Mouse (Mus musculus) spleen, adult 2 months (tissue): Measurements from ENCODE around the gene Prdx6b.

Experiments
- CTCF ChIP-seq: fragments of 200-500 bp; IDR thresholded peaks from 2 replicates; pipeline ENCODE4 v1.5.1; 2011; ENCODE audit warnings: mild to moderate bottlenecking, inconsistent platforms; ENCODE audit not compliant: insufficient read depth, insufficient read length, insufficient replicate concordance; ENCODE audit errors: extremely low read depth
- POLR2A ChIP-seq: fragments of 200-500 bp; IDR thresholded peaks from 2 replicates; pipeline ENCODE4 v1.6.1; 2011; ENCODE audit warnings: low read depth, low read length, inconsistent platforms

DNA sequence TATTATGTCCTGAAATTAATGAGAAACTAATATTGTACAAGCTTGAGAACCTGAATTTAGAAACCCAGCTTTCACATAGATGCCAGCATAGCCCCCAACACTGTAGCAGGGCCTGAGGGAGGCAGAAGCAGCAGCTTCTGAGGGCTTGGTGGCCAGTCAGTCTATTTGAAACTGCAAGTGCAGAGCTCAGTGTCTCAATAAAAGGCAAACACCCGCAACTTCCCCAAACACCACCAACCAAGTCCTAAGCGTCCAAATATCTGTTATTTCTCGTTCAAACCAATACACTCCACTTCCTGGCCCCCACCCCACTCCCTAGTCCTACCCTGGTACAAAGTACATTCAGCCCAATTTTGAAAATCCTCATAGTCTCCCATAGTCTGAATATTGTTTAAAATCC, 6.1 kb downstream of the Prdx6b start:
- TF ChIP-seq POLR2A (no peak), CTCF (no peak)
